Mouse (Mus musculus): Measurements from ENCODE around the gene Atp1b4. TPM values are rescaled to one million over a fixed set of nuclear protein-coding genes. Genes with fewer than 3 reads are reported as not detected.

The Atp1b4 gene
- not detected for polyA plus RNA-seq (2014; fragmentation: Illumina TruSeq; extraction: RNeasy Lipid Tissue Mini Kit (QIAGEN cat#74804))

DNA sequence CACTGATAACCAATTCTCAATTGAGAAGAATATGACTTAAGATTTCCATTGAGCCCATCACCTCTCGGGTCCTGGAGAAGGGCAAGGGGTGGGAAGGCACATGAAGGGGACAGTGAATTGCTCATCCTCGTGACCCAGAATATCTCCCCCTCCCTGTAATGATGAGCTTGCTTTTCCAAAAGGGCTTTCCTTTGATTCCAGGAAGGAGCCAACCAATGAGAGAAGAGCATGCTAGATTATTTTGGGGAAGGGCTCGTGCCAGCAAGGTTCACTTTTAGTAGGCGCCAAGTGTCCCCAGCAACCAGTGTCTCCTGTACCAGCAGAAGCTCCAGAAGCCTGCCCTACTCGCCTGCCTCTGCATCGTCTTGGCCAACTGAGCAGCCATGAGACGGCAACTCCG lies at the start of gene Atp1b4:
Gene Atp1b4 (plus strand): TSS at position 301 of the 400 bp plus-strand sequence.

Other genes starting within 250 kb of the Atp1b4 start
- not detected for gene Rhox10, start 249.7 kb upstream of the Atp1b4 start, polyA plus RNA-seq (2014; fragmentation: Illumina TruSeq; extraction: RNeasy Lipid Tissue Mini Kit (QIAGEN cat#74804))
- not detected for gene Rhox11, start 231.0 kb upstream of the Atp1b4 start, polyA plus RNA-seq (2014; fragmentation: Illumina TruSeq; extraction: RNeasy Lipid Tissue Mini Kit (QIAGEN cat#74804))
- not detected for gene Rhox12, start 205.3 kb upstream of the Atp1b4 start, polyA plus RNA-seq (2014; fragmentation: Illumina TruSeq; extraction: RNeasy Lipid Tissue Mini Kit (QIAGEN cat#74804))
- gene Rhox13, start 195.0 kb upstream of the Atp1b4 start, polyA plus RNA-seq (2014; fragmentation: Illumina TruSeq; extraction: RNeasy Lipid Tissue Mini Kit (QIAGEN cat#74804)): not detected
- 122 TPM for gene Zbtb33, start 126.4 kb upstream of the Atp1b4 start, polyA plus RNA-seq (2014; fragmentation: Illumina TruSeq; extraction: RNeasy Lipid Tissue Mini Kit (QIAGEN cat#74804))
- gene Tmem255a, start 63.7 kb upstream of the Atp1b4 start, polyA plus RNA-seq (2014; fragmentation: Illumina TruSeq; extraction: RNeasy Lipid Tissue Mini Kit (QIAGEN cat#74804)): 79.4 TPM
- 992 TPM for gene Lamp2, start 140.3 kb downstream of the Atp1b4 start, polyA plus RNA-seq (2014; fragmentation: Illumina TruSeq; extraction: RNeasy Lipid Tissue Mini Kit (QIAGEN cat#74804))